Mouse (Mus musculus): ENCODE results near the gene Zfyve9.

GRCm38 (mm10) chr4:108631616-108632015, 149.0 kb downstream of the Zfyve9 start:
- TF ChIP-seq POLR2AphosphoS5 (IDR thresholded peaks at IDR 0.05; ENCODE audit: insufficient replicate concordance, low read depth, low read length) (no peak), CTCF (IDR thresholded peaks at IDR 0.05; ENCODE audit: low read depth, low read length) (no peak)
